Mouse (Mus musculus) embryonic fibroblast, embryonic 13.5 days (primary cell): Measurements from ENCODE around the gene Rapgef2.

ENCODE experiments used
- CTCF ChIP-seq: IDR thresholded peaks from 2 replicates; pipeline ENCODE4 v1.5.1; 2011; ENCODE audit warnings: mild to moderate bottlenecking, control low read depth, low read length, moderate library complexity, borderline replicate concordance; ENCODE audit not compliant: insufficient read depth
- POLR2A ChIP-seq: IDR thresholded peaks from 2 replicates; pipeline ENCODE4 v1.6.1; 2011; ENCODE audit warnings: low read depth, mild to moderate bottlenecking, control low read depth, low read length, moderate library complexity

- no peak for TF ChIP-seq CTCF
- no peak for TF ChIP-seq POLR2A
Measured at GRCm38 (mm10) chr3:79173291-79173690, 113.0 kb downstream of the Rapgef2 start.
